Mouse (Mus musculus) ES-Bruce4 (cell line): ENCODE measurements around the gene Fndc3a.

Experiments used
- CTCF ChIP-seq: IDR thresholded peaks from one replicate; pipeline ENCODE4 v1.8.1; 2011; ENCODE audit warnings: low read depth, low read length
- POLR2A ChIP-seq: IDR thresholded peaks from one replicate; pipeline ENCODE4 v1.8.1; 2011; ENCODE audit warnings: low read length; ENCODE audit not compliant: insufficient read depth

DNA sequence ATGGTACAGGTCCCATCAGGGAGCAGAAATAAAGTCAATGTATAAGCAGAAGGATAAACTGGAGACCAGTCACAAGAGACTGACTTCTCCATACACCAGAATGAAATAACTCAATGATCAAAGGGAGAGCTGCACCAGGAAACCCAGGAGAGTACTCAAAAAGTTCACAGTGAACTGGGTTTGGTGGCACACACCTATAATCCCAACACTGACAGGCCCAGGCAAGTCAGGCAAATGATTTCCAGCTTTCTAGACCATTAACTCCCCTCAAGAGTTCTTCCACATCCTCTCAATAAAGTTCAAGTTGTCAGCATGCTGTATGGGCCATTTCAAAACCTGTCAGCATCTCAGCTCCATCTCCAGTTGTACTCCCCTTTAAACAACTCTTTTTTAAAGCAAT is 64.3 kb downstream of the Fndc3a start:
- TF ChIP-seq CTCF (no peak), POLR2A (no peak)
